Mouse (Mus musculus) heart, embryonic 13.5 days (tissue): ENCODE measurements around the gene Zfpm1. TPM values are rescaled to one million over a fixed set of nuclear protein-coding genes. Genes with fewer than 3 reads are reported as not detected.

ENCODE experiments used
- ATAC-seq: fragments of 200-750 bp; cut with Nextera tagmentation; 2 replicates; pipeline ENCODE4 v1.8.0; 2017; ENCODE audit warnings: moderate TSS enrichment; ENCODE audit not compliant: insufficient number of reproducible peaks, low FRiP score, low TSS enrichment; ENCODE audit errors: extremely low read depth
- H3K27ac ChIP-seq: fragments of 300-500 bp; sonication (generic); replicated peaks from 2 replicates; pipeline ENCODE4 v1.5.1; 2015; ENCODE audit warnings: moderate library complexity, mild to moderate bottlenecking, inconsistent platforms
- H3K27me3 ChIP-seq: fragments of 300-500 bp; sonication (generic); replicated peaks from 2 replicates; pipeline ENCODE4 v1.6.1; 2015; ENCODE audit warnings: mild to moderate bottlenecking, inconsistent platforms
- H3K36me3 ChIP-seq: fragments of 300-500 bp; sonication (generic); 2 replicates; pipeline ENCODE4 v1.6.1; 2015; ENCODE audit warnings: mild to moderate bottlenecking, inconsistent platforms
- H3K4me1 ChIP-seq: fragments of 300-500 bp; sonication (generic); 2 replicates; pipeline ENCODE4 v1.6.1; 2015; ENCODE audit warnings: inconsistent platforms
- H3K4me2 ChIP-seq: fragments of 300-500 bp; sonication (generic); 2 replicates; pipeline ENCODE4 v1.6.1; 2015; ENCODE audit warnings: inconsistent platforms, mild to moderate bottlenecking, moderate library complexity
- H3K4me3 ChIP-seq: fragments of 300-500 bp; sonication (generic); 2 replicates; pipeline ENCODE4 v1.5.1; 2015; ENCODE audit warnings: moderate library complexity, mild to moderate bottlenecking, inconsistent platforms
- H3K9ac ChIP-seq: fragments of 300-500 bp; sonication (generic); 2 replicates; pipeline ENCODE4 v1.6.1; 2015; ENCODE audit warnings: inconsistent platforms, mild to moderate bottlenecking, moderate library complexity
- H3K9me3 ChIP-seq: fragments of 300-500 bp; sonication (generic); 2 replicates; pipeline ENCODE4 v1.6.1; 2016; ENCODE audit warnings: inconsistent platforms
- WGBS: fragments of 180-500 bp; shearing (Covaris S2); methylation state at CpG from one replicate; pipeline ENCODE4 v1.1.7; 2015; ENCODE audit warnings: mixed read lengths; 5-methylcytosine and 5-hydroxymethylcytosine counted together
- polyA plus RNA-seq: library from polyadenylated mRNA; unstranded; fragments of >200 nt; fragmentation: Nextera tagmentation; extraction: Ambion mirVana; gene quantifications from 2 replicates; pipeline ENCODE4 v1.2.1, GENCODE M21; 2015

Zfpm1 gene
- polyA plus RNA-seq, 1 experiment from 2014 or later, result 3.8 TPM

GRCm38 (mm10) chr8:122259351-122259750 is 22.6 kb upstream of the Zfpm1 start:
- H3K4me3 ChIP-seq, result no peak overlapping the region
- H3K9me3 ChIP-seq, result no peaks in the 10 kb centered on the region
- peaks cover 77% of the 10 kb centered on the region for H3K27me3 ChIP-seq
- no peak overlapping the region for H3K27ac ChIP-seq
- H3K9ac ChIP-seq, result 0 out of 2 replicates have a peak overlapping the region, but pooled peaks have one; percentile 7
- peaks cover 9% of the 10 kb centered on the region for H3K4me1 ChIP-seq
- no peak; the same call in 1 of the 2 replicates for ATAC-seq
- H3K36me3 ChIP-seq, result no peaks in the 10 kb centered on the region
- H3K4me2 ChIP-seq, result no peak overlapping the region
- 56% methylated on average over 2 of the region's 2 CpGs for WGBS

DNA sequence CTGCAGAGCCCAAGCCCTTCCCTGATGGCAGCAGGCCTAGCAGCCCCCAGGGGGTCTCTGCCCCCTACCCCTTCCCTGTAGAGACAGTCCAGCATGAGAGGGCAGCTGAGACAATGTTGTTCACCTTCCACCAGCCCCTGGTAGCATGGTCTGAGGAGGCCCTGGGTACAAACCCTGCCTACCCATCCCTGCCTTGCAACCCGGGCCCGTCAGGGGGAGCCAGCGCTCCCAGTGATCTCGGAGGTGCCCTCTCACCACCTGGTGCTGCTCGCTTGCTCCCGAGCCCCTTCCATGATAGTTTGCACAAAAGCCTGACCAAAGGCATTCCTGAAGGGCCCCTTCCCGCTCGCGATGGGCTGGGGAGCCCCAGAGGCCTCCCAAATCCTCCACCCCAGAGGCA is 21.2 kb upstream of the Zfpm1 start:
- peaks cover 74% of the 10 kb centered on the region for H3K27me3 ChIP-seq
- H3K27ac ChIP-seq, result no peak overlapping the region
- H3K4me2 ChIP-seq, result no peak overlapping the region
- WGBS, result 61% methylated on average over 9 of the region's 9 CpGs
- peaks cover 5% of the 10 kb centered on the region for H3K4me1 ChIP-seq
- H3K9ac ChIP-seq, result no peak overlapping the region
- no peaks in the 10 kb centered on the region for H3K36me3 ChIP-seq
- no peak overlapping the region for H3K4me3 ChIP-seq
- no peaks in the 10 kb centered on the region for H3K9me3 ChIP-seq
- ATAC-seq, result no peak

- ATAC-seq, result no peak
- H3K27me3 ChIP-seq, result peaks cover 70% of the 10 kb centered on the region
- no peaks in the 10 kb centered on the region for H3K9me3 ChIP-seq
- no peak overlapping the region for H3K27ac ChIP-seq
- H3K4me2 ChIP-seq, result no peak overlapping the region
- 63% methylated on average over 16 of the region's 16 CpGs for WGBS
- no peaks in the 10 kb centered on the region for H3K36me3 ChIP-seq
- no peak overlapping the region for H3K4me3 ChIP-seq
- H3K4me1 ChIP-seq, result no peaks in the 10 kb centered on the region
- no peak overlapping the region for H3K9ac ChIP-seq
These were observed 19.1 kb upstream of the Zfpm1 start for GRCm38 (mm10) chr8:122262835-122263234.

DNA sequence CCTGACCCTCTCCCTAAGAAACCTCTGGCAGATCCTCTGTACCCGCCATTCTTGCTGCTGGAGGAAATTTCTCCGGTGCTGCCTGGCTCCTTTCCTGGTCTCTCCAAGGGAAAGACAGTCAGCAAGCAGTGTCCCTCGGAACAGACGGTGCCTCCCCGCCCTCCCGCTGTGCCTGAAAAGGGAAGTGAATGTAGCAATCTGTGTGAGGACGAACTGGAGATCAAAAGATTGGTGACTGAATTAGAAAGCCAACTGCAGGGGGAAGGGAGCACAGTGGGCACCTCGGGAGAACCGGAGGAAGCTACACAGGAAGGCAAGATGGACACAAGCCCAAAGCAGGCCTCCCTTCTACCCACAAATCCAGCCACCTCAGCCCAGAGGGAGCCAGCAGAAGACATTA is 17.7 kb upstream of the Zfpm1 start:
- no peak for ATAC-seq
- Histone ChIP-seq H3K27me3 (peaks cover 76% of the 10 kb centered on the region), H3K4me3 (no peak overlapping the region), H3K4me2 (no peak overlapping the region), H3K9ac (no peak overlapping the region), H3K9me3 (no peaks in the 10 kb centered on the region), H3K27ac (no peak overlapping the region), H3K36me3 (no peaks in the 10 kb centered on the region), H3K4me1 (peaks cover 9% of the 10 kb centered on the region)
- WGBS, result 38% methylated on average over 9 of the region's 9 CpGs

GRCm38 (mm10) chr8:122265522-122265921 is 16.4 kb upstream of the Zfpm1 start:
- no peak for ATAC-seq

DNA sequence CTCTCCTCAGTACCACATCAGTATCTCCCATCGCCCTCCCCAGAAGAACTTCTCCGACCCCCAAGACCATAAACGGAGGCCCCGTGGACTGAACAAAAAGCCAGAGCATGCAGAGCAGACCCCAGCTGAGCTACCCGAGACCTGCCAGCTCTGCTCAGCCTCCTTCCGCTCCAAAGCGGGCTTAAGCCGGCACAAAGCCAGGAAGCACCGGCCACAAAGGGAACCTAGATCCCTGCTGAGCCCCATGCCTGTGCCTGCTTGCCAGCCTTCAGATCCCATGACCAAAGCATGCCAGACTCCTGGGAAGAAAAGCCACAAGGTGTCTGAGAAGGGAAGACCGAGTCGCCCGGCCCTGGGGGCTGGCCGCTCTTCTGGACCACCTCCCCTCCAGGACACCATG is 15.1 kb upstream of the Zfpm1 start:
- WGBS, result 64% methylated on average over 13 of the region's 13 CpGs
- Histone ChIP-seq H3K36me3 (no peaks in the 10 kb centered on the region), H3K27me3 (peaks cover 83% of the 10 kb centered on the region), H3K9ac (no peak overlapping the region), H3K4me2 (no peak overlapping the region), H3K4me1 (peaks cover 13% of the 10 kb centered on the region), H3K4me3 (no peak overlapping the region), H3K9me3 (no peaks in the 10 kb centered on the region), H3K27ac (no peak overlapping the region)
- no peak for ATAC-seq

More at GRCm38 (mm10) chr8:122265522-122265921, 16.4 kb upstream of the Zfpm1 start:
- no peaks in the 10 kb centered on the region for H3K9me3 ChIP-seq
- H3K36me3 ChIP-seq, result no peaks in the 10 kb centered on the region
- H3K4me2 ChIP-seq, result no peak overlapping the region
- no peak overlapping the region for H3K9ac ChIP-seq
- peaks cover 13% of the 10 kb centered on the region for H3K4me1 ChIP-seq
- 87% methylated on average over 8 of the region's 8 CpGs for WGBS
- H3K4me3 ChIP-seq, result no peak overlapping the region
- peaks cover 85% of the 10 kb centered on the region for H3K27me3 ChIP-seq
- no peak overlapping the region for H3K27ac ChIP-seq

DNA sequence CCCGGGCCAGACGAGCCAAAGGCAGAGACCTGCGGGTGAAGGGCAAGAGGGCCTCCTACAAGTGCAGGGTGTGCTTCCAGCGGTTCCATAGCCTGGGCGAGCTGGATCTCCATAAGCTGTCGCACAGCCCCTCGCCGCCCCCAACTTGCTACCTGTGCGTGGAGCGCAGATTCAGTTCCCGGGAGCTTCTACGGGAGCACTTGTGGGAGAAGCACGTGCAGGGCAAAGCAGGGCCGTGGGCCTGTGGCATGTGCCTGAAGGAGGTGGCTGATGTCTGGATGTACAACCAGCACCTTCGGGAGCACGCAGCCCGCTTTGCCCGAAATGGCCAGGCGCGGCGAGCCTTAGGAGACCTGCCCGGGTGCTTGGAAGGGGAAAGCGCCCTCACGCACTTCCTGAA is 13.1 kb upstream of the Zfpm1 start:
- Histone ChIP-seq H3K4me1 (peaks cover 20% of the 10 kb centered on the region), H3K4me2 (peak overlapping the region; percentile 81), H3K9me3 (no peaks in the 10 kb centered on the region), H3K27ac (no peak overlapping the region), H3K9ac (peak overlapping the region; percentile 77), H3K36me3 (no peaks in the 10 kb centered on the region), H3K4me3 (peak overlapping the region; percentile 56), H3K27me3 (peaks cover 63% of the 10 kb centered on the region)
- WGBS, result 51% methylated on average over 24 of the region's 24 CpGs
- no peak for ATAC-seq

DNA sequence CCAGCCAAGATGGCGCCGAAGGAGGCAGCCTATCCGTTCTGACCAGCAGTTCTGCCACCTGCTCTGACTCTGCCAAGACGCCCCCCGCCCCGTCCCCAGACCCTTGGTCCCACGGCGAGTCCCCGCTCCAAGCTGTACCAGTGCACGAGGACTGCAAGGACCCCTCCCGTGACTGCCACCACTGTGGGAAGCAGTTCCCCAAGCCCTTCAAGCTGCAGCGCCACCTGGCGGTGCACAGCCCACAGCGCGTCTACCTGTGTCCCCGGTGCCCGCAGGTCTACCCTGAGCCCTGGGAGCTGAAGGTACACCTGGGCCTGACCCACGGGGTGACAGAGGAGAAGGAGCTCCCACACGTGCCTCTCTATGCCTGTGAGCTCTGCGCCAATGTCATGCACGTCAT is 12.5 kb upstream of the Zfpm1 start:
- ATAC-seq, result no peak
- Histone ChIP-seq H3K4me1 (peaks cover 26% of the 10 kb centered on the region), H3K9me3 (no peaks in the 10 kb centered on the region), H3K27me3 (peaks cover 58% of the 10 kb centered on the region), H3K4me3 (peak overlapping the region; percentile 56), H3K36me3 (no peaks in the 10 kb centered on the region), H3K27ac (no peak overlapping the region), H3K9ac (peak overlapping the region; percentile 77), H3K4me2 (peak overlapping the region; percentile 81)
- 4% methylated on average over 21 of the region's 21 CpGs for WGBS

DNA sequence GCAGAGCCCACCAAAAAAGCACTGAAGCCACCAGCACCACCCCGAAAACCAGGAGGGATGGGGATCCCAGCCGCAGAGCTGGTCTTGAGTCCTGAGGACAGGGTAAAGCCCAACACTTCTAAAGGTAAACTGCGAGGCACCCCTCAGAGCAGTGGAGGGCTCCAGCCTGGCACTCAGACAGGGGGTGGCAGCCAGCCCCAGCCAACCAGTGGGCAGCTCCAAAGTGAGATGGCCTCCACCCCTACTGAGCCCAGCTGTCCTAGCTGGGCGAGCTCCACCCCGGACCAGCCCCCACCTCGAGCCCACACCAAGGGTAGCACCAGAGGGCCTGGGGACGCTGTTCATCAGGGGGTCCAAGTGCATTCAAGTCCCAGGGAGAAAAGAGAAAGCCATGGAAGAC is 11.4 kb upstream of the Zfpm1 start:
- Histone ChIP-seq H3K36me3 (no peaks in the 10 kb centered on the region), H3K27me3 (peaks cover 48% of the 10 kb centered on the region), H3K27ac (no peak overlapping the region), H3K4me3 (no peak overlapping the region), H3K9me3 (no peaks in the 10 kb centered on the region), H3K4me1 (peaks cover 37% of the 10 kb centered on the region), H3K4me2 (no peak overlapping the region), H3K9ac (no peak overlapping the region)
- 75% methylated on average over 7 of the region's 7 CpGs for WGBS
- no peak for ATAC-seq

- Histone ChIP-seq H3K9me3 (no peaks in the 10 kb centered on the region), H3K27me3 (peaks cover 31% of the 10 kb centered on the region), H3K27ac (no peak overlapping the region), H3K4me3 (no peak overlapping the region), H3K9ac (no peak overlapping the region), H3K4me1 (peaks cover 37% of the 10 kb centered on the region), H3K36me3 (no peaks in the 10 kb centered on the region), H3K4me2 (no peak overlapping the region)
- WGBS, result 7% methylated on average over 5 of the region's 5 CpGs
- ATAC-seq, result no peak
These were observed 8.8 kb upstream of the Zfpm1 start for GRCm38 (mm10) chr8:122273152-122273551.

- WGBS, result 47% methylated on average over 7 of the region's 7 CpGs
- Histone ChIP-seq H3K27ac (no peak overlapping the region), H3K9ac (no peak overlapping the region), H3K4me1 (peaks cover 33% of the 10 kb centered on the region), H3K9me3 (no peaks in the 10 kb centered on the region), H3K4me3 (no peak overlapping the region), H3K36me3 (no peaks in the 10 kb centered on the region), H3K4me2 (no peak overlapping the region), H3K27me3 (peaks cover 25% of the 10 kb centered on the region)
- ATAC-seq, result no peak
These were observed 8.1 kb upstream of the Zfpm1 start for GRCm38 (mm10) chr8:122273826-122274225.

GRCm38 (mm10) chr8:122274651-122275391 is 7.1 kb upstream of the Zfpm1 start:
- Histone ChIP-seq H3K36me3 (no peaks in the 10 kb centered on the region), H3K9ac (peak overlapping the region; percentile 6; the same call in 1 of the 2 replicates), H3K4me3 (no peak overlapping the region), H3K27me3 (peaks cover 19% of the 10 kb centered on the region), H3K9me3 (no peaks in the 10 kb centered on the region), H3K27ac (no peak overlapping the region), H3K4me1 (peaks cover 24% of the 10 kb centered on the region), H3K4me2 (no peak overlapping the region)
- 61% methylated on average over 11 of the region's 11 CpGs for WGBS
- no peak; the same call in 1 of the 2 replicates for ATAC-seq
